Mouse (Mus musculus): ENCODE data around the gene Nt5dc2. TPM values are rescaled to one million over a fixed set of nuclear protein-coding genes. Genes with fewer than 3 reads are reported as not detected.

The Nt5dc2 gene
- polyA plus RNA-seq, 1 experiment from 2014 or later, result 462 TPM

DNA sequence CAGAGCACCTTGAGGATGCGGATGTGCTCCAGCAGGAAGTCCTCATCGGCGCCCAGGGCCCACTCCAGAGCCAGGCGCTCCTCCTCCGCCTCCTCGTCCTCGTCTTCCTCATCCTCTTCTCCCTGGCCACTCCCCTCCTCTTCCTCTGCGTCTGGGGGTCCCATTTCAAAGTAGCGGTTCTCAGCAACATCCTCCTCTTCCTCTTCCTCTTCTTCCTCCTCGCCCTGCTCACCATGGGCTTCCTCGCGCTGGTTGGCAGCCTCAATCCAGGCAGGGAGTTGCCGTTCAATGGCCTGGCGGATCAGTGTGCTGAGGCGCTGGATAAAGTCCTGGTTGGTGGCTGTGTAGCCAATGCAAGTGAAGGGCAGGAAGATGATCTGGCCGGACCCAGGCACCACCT lies 46.4 kb downstream of the Nt5dc2 start:
- no peak for ATAC-seq (replicated peaks; ENCODE audit: insufficient number of reproducible peaks, low FRiP score, low TSS enrichment, low read depth)
- H3K4me1 ChIP-seq (ENCODE audit: control insufficient read depth, insufficient read depth, low read length), result no peaks in the 10 kb centered on the region
- H3K27ac ChIP-seq (replicated peaks; ENCODE audit: low read depth, low read length), result no peak overlapping the region
- H3K36me3 ChIP-seq (replicated peaks; ENCODE audit: control insufficient read depth, insufficient read depth, low read depth, low read length), result peaks cover 56% of the 10 kb centered on the region
- no peak overlapping the region for H3K4me2 ChIP-seq (ENCODE audit: low read depth, low read length)
- no peak for DNase-seq (ENCODE audit: low spot score)
- H3K27me3 ChIP-seq (ENCODE audit: control insufficient read depth, insufficient read depth, low read length), result no peaks in the 10 kb centered on the region
- H3K4me3 ChIP-seq (ENCODE audit: low read depth, low read length), result no peak overlapping the region
- H3K9me3 ChIP-seq (replicated peaks; ENCODE audit: control insufficient read depth, low read length), result no peaks in the 10 kb centered on the region
- H3K9ac ChIP-seq (replicated peaks; ENCODE audit: low read length), result no peak overlapping the region
- 88% methylated on average over 15 of the region's 16 CpGs for WGBS

DNA sequence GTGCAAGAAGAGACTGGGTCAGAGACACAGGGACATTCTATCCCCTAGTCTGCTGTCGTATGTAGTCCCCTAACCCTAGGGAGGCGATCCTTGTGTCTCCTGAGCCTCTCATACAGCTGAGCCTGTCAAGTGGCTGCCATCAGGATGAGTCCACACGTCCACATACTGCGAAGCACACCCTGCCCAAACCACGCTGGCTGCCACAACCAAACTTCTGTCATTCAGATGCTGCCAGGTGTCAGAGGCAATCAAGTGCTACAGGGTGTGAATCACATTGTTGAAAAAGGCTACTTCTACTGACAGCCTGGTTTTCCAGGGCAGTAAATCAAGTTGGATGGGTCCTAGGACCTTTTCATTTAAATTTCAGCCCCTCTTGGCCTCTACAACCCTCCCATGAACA lies 46.9 kb downstream of the Nt5dc2 start:
- no peak overlapping the region for H3K4me2 ChIP-seq (ENCODE audit: low read depth, low read length)
- H3K4me1 ChIP-seq (ENCODE audit: control insufficient read depth, insufficient read depth, low read length), result no peaks in the 10 kb centered on the region
- no peak for DNase-seq (ENCODE audit: low spot score)
- no peaks in the 10 kb centered on the region for H3K27me3 ChIP-seq (ENCODE audit: control insufficient read depth, insufficient read depth, low read length)
- H3K4me3 ChIP-seq (ENCODE audit: low read depth, low read length), result no peak overlapping the region
- no peak overlapping the region for H3K27ac ChIP-seq (replicated peaks; ENCODE audit: low read depth, low read length)
- ATAC-seq (replicated peaks; ENCODE audit: insufficient number of reproducible peaks, low FRiP score, low TSS enrichment, low read depth), result no peak
- H3K9me3 ChIP-seq (replicated peaks; ENCODE audit: control insufficient read depth, low read length), result no peaks in the 10 kb centered on the region
- H3K36me3 ChIP-seq (replicated peaks; ENCODE audit: control insufficient read depth, insufficient read depth, low read depth, low read length), result peaks cover 52% of the 10 kb centered on the region
- no peak overlapping the region for H3K9ac ChIP-seq (replicated peaks; ENCODE audit: low read length)
- WGBS, result 91% methylated on average over 5 of the region's 5 CpGs

DNA sequence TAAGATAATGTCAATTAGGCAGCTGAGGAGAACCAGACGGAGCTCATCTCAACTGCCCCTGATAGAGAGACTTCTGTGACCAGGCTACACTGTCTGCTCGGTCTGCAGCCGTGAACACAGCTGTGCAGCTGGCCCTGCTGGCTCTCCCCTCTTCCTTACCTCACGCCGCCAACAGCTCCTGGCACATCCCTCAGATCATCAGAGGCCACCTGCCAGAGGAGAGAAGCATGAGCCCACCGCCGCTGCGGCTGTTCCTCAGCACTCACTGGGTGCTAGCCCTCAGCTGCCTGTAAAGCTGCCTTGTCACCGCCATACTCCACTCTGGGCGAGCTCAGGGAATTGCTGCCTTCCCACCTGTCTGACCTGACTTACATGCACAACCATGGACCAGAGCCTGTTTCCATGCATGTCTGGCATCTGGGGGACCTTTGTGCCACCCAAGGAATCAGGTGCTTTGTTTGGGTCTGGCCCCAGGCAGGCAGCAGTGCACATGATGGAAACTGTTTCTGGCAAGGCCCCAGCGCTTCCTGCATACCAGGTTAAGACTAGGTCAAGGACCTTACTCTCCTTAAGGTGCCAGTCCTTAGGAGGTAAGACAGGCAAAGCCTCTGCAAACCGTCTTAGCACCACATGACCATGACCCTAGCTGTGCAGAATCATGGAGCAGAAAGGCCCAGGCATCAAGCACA lies 49.0 kb downstream of the Nt5dc2 start:
- Histone ChIP-seq H3K36me3 (replicated peaks; ENCODE audit: control insufficient read depth, insufficient read depth, low read depth, low read length) (peaks cover 57% of the 10 kb centered on the region), H3K9ac (replicated peaks; ENCODE audit: low read length) (no peak overlapping the region), H3K27ac (replicated peaks; ENCODE audit: low read depth, low read length) (no peak overlapping the region), H3K4me1 (ENCODE audit: control insufficient read depth, insufficient read depth, low read length) (no peaks in the 10 kb centered on the region), H3K27me3 (ENCODE audit: control insufficient read depth, insufficient read depth, low read length) (no peaks in the 10 kb centered on the region), H3K4me3 (ENCODE audit: low read depth, low read length) (no peak overlapping the region), H3K9me3 (replicated peaks; ENCODE audit: control insufficient read depth, low read length) (no peaks in the 10 kb centered on the region), H3K4me2 (ENCODE audit: low read depth, low read length) (no peak overlapping the region)
- 94% methylated on average over 12 of the region's 12 CpGs for WGBS
- no peak for ATAC-seq (replicated peaks; ENCODE audit: insufficient number of reproducible peaks, low FRiP score, low TSS enrichment, low read depth)
- no peak for DNase-seq (ENCODE audit: low spot score)

DNA sequence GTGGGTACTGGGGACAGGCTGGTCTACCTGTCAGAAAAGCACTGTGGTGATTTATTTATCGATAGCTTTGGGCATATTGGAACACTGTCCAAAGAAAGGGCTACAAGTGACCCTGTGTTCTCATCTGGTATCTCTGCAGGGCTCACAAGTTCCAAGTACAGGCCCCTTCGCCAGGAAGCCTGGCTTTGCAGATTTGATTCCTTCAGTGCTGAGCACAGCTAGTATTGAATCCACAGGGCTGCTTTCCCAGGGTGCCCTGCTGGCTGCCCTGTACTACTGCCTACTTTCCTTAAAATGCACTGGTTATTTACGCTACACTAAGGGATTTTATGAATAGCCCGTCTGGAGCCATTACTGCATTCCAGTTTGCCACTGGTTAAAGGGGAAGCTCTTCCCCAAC lies 50.7 kb downstream of the Nt5dc2 start:
- no peak for ATAC-seq (replicated peaks; ENCODE audit: insufficient number of reproducible peaks, low FRiP score, low TSS enrichment, low read depth)
- no peak overlapping the region for H3K4me2 ChIP-seq (ENCODE audit: low read depth, low read length)
- no peaks in the 10 kb centered on the region for H3K27me3 ChIP-seq (ENCODE audit: control insufficient read depth, insufficient read depth, low read length)
- H3K9me3 ChIP-seq (replicated peaks; ENCODE audit: control insufficient read depth, low read length), result no peaks in the 10 kb centered on the region
- no peak overlapping the region for H3K4me3 ChIP-seq (ENCODE audit: low read depth, low read length)
- no peak overlapping the region for H3K27ac ChIP-seq (replicated peaks; ENCODE audit: low read depth, low read length)
- H3K36me3 ChIP-seq (replicated peaks; ENCODE audit: control insufficient read depth, insufficient read depth, low read depth, low read length), result peaks cover 54% of the 10 kb centered on the region
- no peak for DNase-seq (ENCODE audit: low spot score)
- 89% methylated on average over 4 of the region's 4 CpGs for WGBS
- no peaks in the 10 kb centered on the region for H3K4me1 ChIP-seq (ENCODE audit: control insufficient read depth, insufficient read depth, low read length)
- H3K9ac ChIP-seq (replicated peaks; ENCODE audit: low read length), result no peak overlapping the region

DNA sequence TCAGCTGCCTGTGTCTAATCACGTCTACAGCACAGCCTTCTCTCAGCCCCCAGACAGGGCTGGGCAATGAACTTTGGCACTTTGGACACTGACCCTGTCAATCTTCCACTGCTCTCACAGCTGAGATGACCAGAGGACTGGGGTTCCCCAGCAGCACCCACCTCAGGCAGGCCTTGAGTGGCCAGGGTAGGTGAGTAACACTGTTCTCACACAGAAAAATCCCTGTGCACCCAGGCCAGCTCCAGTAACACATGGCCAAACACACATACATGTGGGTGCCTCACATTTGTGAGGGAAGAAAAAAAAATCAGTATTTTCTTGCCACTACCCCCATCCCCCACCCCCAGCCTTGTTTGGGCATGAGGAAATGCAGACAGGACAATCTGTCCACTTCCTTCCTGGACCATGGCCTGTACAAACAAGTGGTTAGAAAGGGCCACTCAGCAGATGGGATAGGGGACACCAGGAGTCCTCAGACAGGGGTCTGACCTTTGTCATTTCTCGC lies 52.0 kb downstream of the Nt5dc2 start:
- H3K9ac ChIP-seq (replicated peaks; ENCODE audit: low read length), result no peak overlapping the region
- no peak for ATAC-seq (replicated peaks; ENCODE audit: insufficient number of reproducible peaks, low FRiP score, low TSS enrichment, low read depth)
- no peaks in the 10 kb centered on the region for H3K27me3 ChIP-seq (ENCODE audit: control insufficient read depth, insufficient read depth, low read length)
- no peak overlapping the region for H3K4me3 ChIP-seq (ENCODE audit: low read depth, low read length)
- no peaks in the 10 kb centered on the region for H3K9me3 ChIP-seq (replicated peaks; ENCODE audit: control insufficient read depth, low read length)
- H3K27ac ChIP-seq (replicated peaks; ENCODE audit: low read depth, low read length), result no peak overlapping the region
- H3K4me2 ChIP-seq (ENCODE audit: low read depth, low read length), result no peak overlapping the region
- peaks cover 59% of the 10 kb centered on the region for H3K36me3 ChIP-seq (replicated peaks; ENCODE audit: control insufficient read depth, insufficient read depth, low read depth, low read length)
- DNase-seq (ENCODE audit: low spot score), result no peak
- H3K4me1 ChIP-seq (ENCODE audit: control insufficient read depth, insufficient read depth, low read length), result no peaks in the 10 kb centered on the region
- 59% methylated on average over 2 of the region's 2 CpGs for WGBS

DNA sequence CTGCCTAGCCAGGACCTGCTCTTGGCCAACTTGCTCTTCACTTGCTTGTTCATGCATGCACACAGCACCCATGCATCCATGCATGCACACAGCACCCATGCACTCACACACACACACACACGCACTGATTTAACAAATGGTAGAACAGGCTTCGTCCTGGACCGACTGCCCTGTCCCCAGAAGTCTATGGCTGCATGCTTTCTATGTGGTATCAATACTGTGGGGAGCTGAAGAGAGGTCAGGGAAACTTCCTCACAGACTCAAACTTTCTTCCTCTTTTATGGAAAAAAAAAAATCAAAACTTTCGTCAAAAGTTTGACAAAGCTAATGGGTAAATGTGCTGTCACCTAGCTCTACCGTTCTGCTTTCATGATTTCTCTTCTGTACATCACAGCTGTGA lies 52.7 kb downstream of the Nt5dc2 start:
- DNase-seq (ENCODE audit: low spot score) (no peak), ATAC-seq (replicated peaks; ENCODE audit: insufficient number of reproducible peaks, low FRiP score, low TSS enrichment, low read depth) (no peak)
- Histone ChIP-seq H3K27me3 (ENCODE audit: control insufficient read depth, insufficient read depth, low read length) (no peaks in the 10 kb centered on the region), H3K9me3 (replicated peaks; ENCODE audit: control insufficient read depth, low read length) (no peaks in the 10 kb centered on the region), H3K4me1 (ENCODE audit: control insufficient read depth, insufficient read depth, low read length) (no peaks in the 10 kb centered on the region), H3K27ac (replicated peaks; ENCODE audit: low read depth, low read length) (no peak overlapping the region), H3K9ac (replicated peaks; ENCODE audit: low read length) (no peak overlapping the region), H3K4me2 (ENCODE audit: low read depth, low read length) (no peak overlapping the region), H3K36me3 (replicated peaks; ENCODE audit: control insufficient read depth, insufficient read depth, low read depth, low read length) (peaks cover 59% of the 10 kb centered on the region), H3K4me3 (ENCODE audit: low read depth, low read length) (no peak overlapping the region)
- WGBS, result 88% methylated on average over 5 of the region's 5 CpGs

DNA sequence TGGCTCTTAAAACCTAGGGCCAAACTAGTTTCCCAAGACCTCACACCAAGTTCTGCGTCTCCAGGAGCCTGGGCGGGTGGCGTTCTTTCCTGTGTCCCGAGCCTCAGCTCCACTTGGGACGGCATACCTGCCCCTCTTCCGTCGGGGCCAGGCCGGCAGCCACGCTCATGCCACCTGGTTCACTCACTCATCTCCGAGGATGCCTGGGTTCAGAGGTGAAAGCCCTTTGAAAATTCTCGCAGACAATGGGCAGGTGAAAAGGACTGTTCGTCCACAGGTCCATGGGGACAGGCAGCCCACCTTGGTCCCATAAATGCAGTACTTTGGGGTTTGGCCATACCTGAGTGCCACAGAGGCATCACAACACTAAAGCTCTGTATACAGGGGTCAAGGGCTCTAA lies 53.3 kb downstream of the Nt5dc2 start:
- Histone ChIP-seq H3K27me3 (ENCODE audit: control insufficient read depth, insufficient read depth, low read length) (no peaks in the 10 kb centered on the region), H3K36me3 (replicated peaks; ENCODE audit: control insufficient read depth, insufficient read depth, low read depth, low read length) (peaks cover 56% of the 10 kb centered on the region), H3K4me2 (ENCODE audit: low read depth, low read length) (no peak overlapping the region), H3K9me3 (replicated peaks; ENCODE audit: control insufficient read depth, low read length) (no peaks in the 10 kb centered on the region), H3K27ac (replicated peaks; ENCODE audit: low read depth, low read length) (no peak overlapping the region), H3K4me1 (ENCODE audit: control insufficient read depth, insufficient read depth, low read length) (no peaks in the 10 kb centered on the region), H3K9ac (replicated peaks; ENCODE audit: low read length) (no peak overlapping the region), H3K4me3 (ENCODE audit: low read depth, low read length) (no peak overlapping the region)
- WGBS, result 90% methylated on average over 12 of the region's 12 CpGs
- no peak for DNase-seq (ENCODE audit: low spot score)
- no peak for ATAC-seq (replicated peaks; ENCODE audit: insufficient number of reproducible peaks, low FRiP score, low TSS enrichment, low read depth)

DNA sequence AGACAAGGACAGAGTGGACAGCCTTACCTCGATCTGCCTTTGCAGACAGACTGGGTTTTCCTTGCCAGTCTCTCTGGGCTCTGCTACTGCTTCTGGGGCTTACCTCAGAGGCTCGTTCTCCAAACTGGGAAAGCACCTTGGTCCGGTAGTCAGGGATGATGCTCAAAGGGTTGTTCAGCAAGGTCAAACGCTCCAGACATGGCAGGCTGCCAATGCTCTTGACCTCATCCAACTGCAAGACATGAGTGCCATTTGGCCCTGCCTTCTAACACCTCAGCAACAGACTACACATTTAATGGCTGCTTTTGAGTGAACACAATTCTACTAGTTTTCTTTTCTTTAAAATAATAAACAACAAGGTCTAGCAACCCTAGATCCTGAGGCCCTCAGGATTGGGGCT lies 55.8 kb downstream of the Nt5dc2 start:
- no peak overlapping the region for H3K27ac ChIP-seq (replicated peaks; ENCODE audit: low read depth, low read length)
- H3K9me3 ChIP-seq (replicated peaks; ENCODE audit: control insufficient read depth, low read length), result no peaks in the 10 kb centered on the region
- 91% methylated on average over 4 of the region's 4 CpGs for WGBS
- peaks cover 46% of the 10 kb centered on the region for H3K36me3 ChIP-seq (replicated peaks; ENCODE audit: control insufficient read depth, insufficient read depth, low read depth, low read length)
- H3K9ac ChIP-seq (replicated peaks; ENCODE audit: low read length), result no peak overlapping the region
- H3K4me2 ChIP-seq (ENCODE audit: low read depth, low read length), result no peak overlapping the region
- no peaks in the 10 kb centered on the region for H3K27me3 ChIP-seq (ENCODE audit: control insufficient read depth, insufficient read depth, low read length)
- no peaks in the 10 kb centered on the region for H3K4me1 ChIP-seq (ENCODE audit: control insufficient read depth, insufficient read depth, low read length)
- no peak for DNase-seq (ENCODE audit: low spot score)
- H3K4me3 ChIP-seq (ENCODE audit: low read depth, low read length), result no peak overlapping the region
- no peak for ATAC-seq (replicated peaks; ENCODE audit: insufficient number of reproducible peaks, low FRiP score, low TSS enrichment, low read depth)

Measured in embryonic facial prominence, embryonic 11.5 days (tissue).